Mouse (Mus musculus) liver, postnatal 0 days (tissue): ENCODE results near the gene Bcl2l2.

ENCODE experiments used
- CTCF ChIP-seq: sonication (generic); IDR thresholded peaks from 2 replicates; pipeline ENCODE4 v1.5.1; 2016; ENCODE audit warnings: antibody characterized with exemption, low read depth
- EP300 ChIP-seq: IDR thresholded peaks from 2 replicates; pipeline ENCODE4 v1.6.1; 2016; ENCODE audit warnings: antibody characterized with exemption, low read depth, mild to moderate bottlenecking

- TF ChIP-seq CTCF (no peak), EP300 (no peak)
Observed at GRCm38 (mm10) chr14:54925349-54926342, 42.5 kb downstream of the Bcl2l2 start, which contains the start of gene Efs.
